Mouse (Mus musculus) forebrain, postnatal 0 days (tissue): ENCODE results near the gene Nat8f5. TPM values are rescaled to one million over a fixed set of nuclear protein-coding genes. Genes with fewer than 3 reads are reported as not detected.

Experiments used
- ATAC-seq: fragments of 200-750 bp; cut with Nextera tagmentation; 2 replicates; pipeline ENCODE4 v1.8.0; 2017; ENCODE audit warnings: mild to moderate bottlenecking, moderate library complexity
- DNase-seq: peaks from one replicate; pipeline ENCODE4 v3.0.0-alpha.2; 2015
- H3K27ac ChIP-seq: fragments of 300-500 bp; sonication (generic); 2 replicates; pipeline ENCODE4 v1.5.1; 2014; ENCODE audit warnings: low read depth, mild to moderate bottlenecking, antibody characterized with exemption, low read length, moderate library complexity, mixed read lengths
- H3K27me3 ChIP-seq: fragments of 300-500 bp; sonication (generic); 2 replicates; pipeline ENCODE4 v1.6.1; 2014; ENCODE audit warnings: mild to moderate bottlenecking, low read length, mixed read lengths; ENCODE audit not compliant: insufficient read depth
- H3K36me3 ChIP-seq: fragments of 300-500 bp; sonication (generic); 2 replicates; pipeline ENCODE4 v1.6.1; 2014; ENCODE audit warnings: mild to moderate bottlenecking, moderate library complexity; ENCODE audit not compliant: insufficient read depth
- H3K4me1 ChIP-seq: fragments of 300-500 bp; sonication (generic); 2 replicates; pipeline ENCODE4 v1.6.1; 2014; ENCODE audit warnings: antibody characterized with exemption; ENCODE audit not compliant: insufficient read depth
- H3K4me2 ChIP-seq: fragments of 300-500 bp; sonication (generic); 2 replicates; pipeline ENCODE4 v1.6.1; 2014; ENCODE audit warnings: low read depth, mild to moderate bottlenecking, moderate library complexity
- H3K4me3 ChIP-seq: fragments of 300-500 bp; sonication (generic); 2 replicates; pipeline ENCODE4 v1.5.1; 2014; ENCODE audit warnings: low read depth, low read length, mixed read lengths
- H3K9ac ChIP-seq: fragments of 300-500 bp; sonication (generic); 2 replicates; pipeline ENCODE4 v1.6.1; 2014; ENCODE audit warnings: mild to moderate bottlenecking
- H3K9me3 ChIP-seq: fragments of 300-500 bp; sonication (generic); 2 replicates; pipeline ENCODE4 v1.6.1; 2016; ENCODE audit warnings: low read length
- CTCF ChIP-seq: sonication (generic); IDR thresholded peaks from 2 replicates; pipeline ENCODE4 v1.5.1; 2016; ENCODE audit warnings: antibody characterized with exemption, control low read depth, low read depth
- WGBS: fragments of 180-500 bp; shearing (Covaris S2); extraction: QIAGEN DNeasy Blood & Tissue Kit; methylation state at CpG from one replicate; pipeline ENCODE4 v1.1.7; 2014; 5-methylcytosine and 5-hydroxymethylcytosine counted together
- polyA plus RNA-seq: library from polyadenylated mRNA; unstranded; fragments of >200 nt; fragmentation: Nextera tagmentation; extraction: Ambion mirVana; gene quantifications from 2 replicates; pipeline ENCODE4 v1.2.1, GENCODE M21; 2015
- total RNA-seq: library from RNA; depleted of rRNA; stranded (reverse); fragments of >200 nt; gene quantifications from 2 replicates; pipeline ENCODE4 v1.2.3, GENCODE M21; 2014

Nat8f5 gene
- total and polyA plus RNA-seq, 2 experiments from 2014 or later, result 0.42 TPM; not detected in 1

DNA sequence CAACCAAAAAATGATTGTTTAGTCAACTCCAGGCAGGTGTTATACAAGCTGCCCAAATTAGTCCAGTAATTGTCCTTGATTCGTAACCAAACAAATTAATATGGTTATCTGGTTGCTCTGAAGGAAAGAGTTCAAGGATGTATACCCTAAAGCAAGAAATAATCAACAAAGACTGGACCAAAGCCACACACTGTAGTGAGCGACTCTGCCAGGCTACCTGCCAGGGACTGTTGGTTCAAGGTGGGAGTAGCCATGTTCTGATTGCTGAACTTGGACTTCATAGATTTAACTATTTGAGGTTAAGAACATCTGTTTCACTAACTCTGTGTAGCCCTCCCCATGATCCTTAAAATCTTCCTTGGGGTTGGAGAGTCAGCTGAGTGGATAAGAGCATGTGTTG is 42.4 kb upstream of the Nat8f5 start:
- Histone ChIP-seq H3K9ac (no peak overlapping the region), H3K4me1 (no peaks in the 10 kb centered on the region), H3K27me3 (no peaks in the 10 kb centered on the region), H3K9me3 (no peaks in the 10 kb centered on the region), H3K36me3 (no peaks in the 10 kb centered on the region), H3K27ac (no peak overlapping the region), H3K4me2 (no peak overlapping the region), H3K4me3 (no peak overlapping the region)
- no peak for DNase-seq
- no peak for ATAC-seq
- WGBS, result 74% methylated on average over 2 of the region's 2 CpGs
- TF ChIP-seq CTCF, result no peak

DNA sequence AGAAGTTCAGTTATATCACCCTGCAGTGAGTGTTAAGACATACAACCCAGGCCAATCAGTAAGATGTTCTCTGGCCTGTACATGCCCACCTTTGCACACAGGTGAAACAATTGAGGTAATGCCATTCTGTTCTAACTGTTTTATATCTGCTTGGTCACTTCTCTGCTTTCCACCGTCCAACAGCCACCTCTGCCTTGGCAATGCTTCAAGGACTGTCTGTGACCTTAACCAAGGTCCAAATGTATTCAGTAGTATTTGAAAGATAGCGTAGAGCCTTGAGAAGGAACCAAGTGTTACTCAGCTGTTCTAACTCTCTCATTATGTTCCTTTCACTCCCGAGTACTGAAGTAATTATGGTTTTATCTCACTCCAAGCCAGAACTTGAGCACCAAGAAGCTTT is 41.8 kb upstream of the Nat8f5 start:
- H3K27me3 ChIP-seq, result no peaks in the 10 kb centered on the region
- no peak overlapping the region for H3K27ac ChIP-seq
- H3K9me3 ChIP-seq, result no peaks in the 10 kb centered on the region
- H3K4me3 ChIP-seq, result no peak overlapping the region
- TF ChIP-seq CTCF, result no peak
- H3K36me3 ChIP-seq, result no peaks in the 10 kb centered on the region
- no peak overlapping the region for H3K4me2 ChIP-seq
- 35% methylated on average over 3 of the region's 3 CpGs for WGBS
- no peak for ATAC-seq
- H3K9ac ChIP-seq, result no peak overlapping the region
- H3K4me1 ChIP-seq, result no peaks in the 10 kb centered on the region
- no peak for DNase-seq

DNA sequence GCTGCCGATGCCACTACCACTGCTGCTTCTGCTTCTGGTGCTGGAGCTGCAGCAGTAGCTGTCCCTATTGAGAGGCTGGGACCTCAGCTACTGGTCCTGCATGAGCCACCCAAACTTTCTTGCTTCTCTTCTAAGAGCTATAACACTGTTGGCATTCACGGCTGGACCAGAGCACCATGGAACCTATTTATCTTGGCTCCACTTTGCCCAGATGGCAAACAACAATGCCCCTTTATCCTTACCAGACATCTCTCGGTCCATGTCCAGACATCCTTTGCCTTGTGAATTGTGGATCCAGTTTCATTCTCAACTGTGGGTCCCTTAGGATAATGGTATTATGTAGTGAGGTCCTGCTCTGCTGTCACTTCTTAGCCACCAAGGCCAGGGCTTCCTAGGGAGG is 40.5 kb upstream of the Nat8f5 start:
- Histone ChIP-seq H3K27ac (no peak overlapping the region), H3K4me1 (no peaks in the 10 kb centered on the region), H3K4me3 (no peak overlapping the region), H3K9ac (no peak overlapping the region), H3K9me3 (no peaks in the 10 kb centered on the region), H3K27me3 (no peaks in the 10 kb centered on the region), H3K4me2 (no peak overlapping the region), H3K36me3 (no peaks in the 10 kb centered on the region)
- DNase-seq (no peak), ATAC-seq (no peak)
- no peak for TF ChIP-seq CTCF
- WGBS, result 86% methylated on average over 3 of the region's 3 CpGs

DNA sequence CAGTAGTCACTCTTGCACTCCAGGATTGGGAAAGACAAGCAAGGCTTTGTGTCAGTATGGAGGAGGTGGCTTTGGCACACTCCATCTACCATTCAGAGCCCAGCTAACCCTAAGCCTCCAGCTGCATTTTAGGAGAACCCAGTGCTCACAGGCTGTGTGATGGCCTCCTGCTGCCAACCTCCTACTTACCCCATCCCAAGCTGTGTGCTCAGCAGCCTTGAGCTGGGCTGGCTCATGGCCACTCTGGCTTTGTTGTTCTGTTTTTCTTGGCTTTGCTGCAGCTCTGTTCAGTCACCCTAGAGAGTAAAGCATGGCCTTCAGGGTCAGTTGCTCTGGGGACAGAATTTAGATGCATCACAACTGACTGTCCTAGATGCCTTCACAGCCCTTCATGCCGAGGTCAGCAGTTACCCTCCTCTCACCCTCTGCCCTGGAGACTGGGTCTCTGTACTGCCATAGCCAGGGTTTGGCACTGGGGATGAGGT is 35.5 kb upstream of the Nat8f5 start:
- Histone ChIP-seq H3K4me1 (no peaks in the 10 kb centered on the region), H3K4me2 (no peak overlapping the region), H3K9me3 (no peaks in the 10 kb centered on the region), H3K27ac (no peak overlapping the region), H3K27me3 (no peaks in the 10 kb centered on the region), H3K36me3 (no peaks in the 10 kb centered on the region), H3K9ac (no peak overlapping the region), H3K4me3 (no peak overlapping the region)
- DNase-seq (peak; percentile 48), ATAC-seq (peak; percentile 96)
- no peak for TF ChIP-seq CTCF
- WGBS, result 82% methylated on average over 1 of the region's 1 CpGs

DNA sequence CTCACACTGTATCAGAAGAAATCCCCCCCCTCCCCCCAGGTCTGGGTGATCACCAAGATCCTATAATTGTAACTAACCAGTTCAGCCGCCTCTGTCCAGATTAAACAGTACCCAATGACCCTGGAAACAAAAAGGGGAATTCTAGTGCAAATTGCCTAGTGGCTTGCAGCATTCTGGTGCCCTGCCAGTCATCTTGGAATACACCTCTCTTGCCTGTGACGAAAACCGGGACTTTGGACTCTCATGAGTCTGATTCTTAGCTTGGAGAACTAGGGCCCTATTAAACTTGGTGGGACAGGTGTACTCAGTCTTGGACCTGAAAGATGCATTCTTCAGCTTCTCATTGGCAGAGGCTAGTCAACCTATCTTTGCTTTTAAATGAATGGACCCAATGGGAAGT is 32.7 kb upstream of the Nat8f5 start:
- ATAC-seq, result no peak
- Histone ChIP-seq H3K9ac (no peak overlapping the region), H3K36me3 (no peaks in the 10 kb centered on the region), H3K27ac (no peak overlapping the region), H3K4me2 (no peak overlapping the region), H3K4me3 (no peak overlapping the region), H3K9me3 (no peaks in the 10 kb centered on the region), H3K27me3 (no peaks in the 10 kb centered on the region), H3K4me1 (no peaks in the 10 kb centered on the region)
- no peak for TF ChIP-seq CTCF
- WGBS, result 63% methylated on average over 3 of the region's 3 CpGs
- no peak for DNase-seq

DNA sequence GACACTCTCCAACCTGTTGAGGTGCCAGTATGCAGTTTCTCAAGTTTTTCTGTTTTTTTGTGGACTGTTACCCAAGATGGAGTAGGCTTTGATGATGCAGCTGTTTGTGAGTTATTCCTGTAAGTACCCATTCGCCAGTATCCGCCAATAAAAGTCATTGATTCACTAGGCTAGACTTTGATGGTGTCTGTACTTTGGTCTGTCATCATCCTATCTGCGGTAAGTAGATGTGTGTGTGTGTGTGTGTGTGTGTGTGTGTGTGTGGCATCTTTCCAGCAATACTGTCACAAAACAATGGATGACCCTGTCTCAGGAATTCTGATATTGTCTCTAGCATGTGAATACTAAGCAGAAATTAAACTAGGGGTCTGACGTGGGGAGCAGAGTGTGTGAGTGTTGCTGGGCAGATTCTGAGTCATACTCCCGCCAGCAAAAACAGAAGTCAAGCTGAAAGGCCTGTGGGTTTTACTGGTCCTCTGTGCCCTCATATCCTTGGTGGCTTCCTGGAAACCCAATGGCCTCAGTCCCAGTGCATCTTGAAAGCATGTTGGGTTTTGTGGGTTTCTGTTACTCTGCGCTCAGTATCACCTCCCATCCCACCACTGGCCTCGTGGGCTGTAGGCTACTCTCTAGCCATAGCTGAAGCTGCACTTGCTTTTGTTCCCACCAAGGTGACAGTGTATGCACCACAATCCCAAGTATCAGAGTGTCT is 30.4 kb upstream of the Nat8f5 start:
- Histone ChIP-seq H3K27me3 (no peaks in the 10 kb centered on the region), H3K9ac (no peak overlapping the region), H3K27ac (no peak overlapping the region), H3K4me1 (no peaks in the 10 kb centered on the region), H3K36me3 (no peaks in the 10 kb centered on the region), H3K4me2 (no peak overlapping the region), H3K9me3 (no peaks in the 10 kb centered on the region), H3K4me3 (no peak overlapping the region)
- ATAC-seq, result no peak
- no peak for DNase-seq
- TF ChIP-seq CTCF, result no peak
- 91% methylated on average over 7 of the region's 7 CpGs for WGBS

DNA sequence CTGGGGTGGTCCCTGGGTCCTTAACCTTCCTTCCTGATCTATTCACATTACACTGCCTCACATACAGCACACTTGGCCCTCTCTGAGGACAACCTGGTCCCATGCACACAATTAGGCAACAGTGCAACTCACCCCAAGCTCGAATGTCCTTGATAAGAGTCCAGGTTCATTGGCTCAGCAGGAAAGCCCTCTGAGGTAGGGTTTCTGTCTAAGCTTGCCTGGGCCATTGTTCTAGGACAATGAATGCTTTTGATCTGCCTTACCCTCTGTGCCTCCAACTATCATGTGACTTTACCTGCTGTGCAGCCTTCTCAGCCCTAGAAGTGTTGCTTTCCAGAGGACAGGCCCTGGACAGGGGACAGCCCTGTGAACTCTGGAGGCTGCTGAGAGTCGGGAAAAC is 28.5 kb upstream of the Nat8f5 start:
- DNase-seq (no peak), ATAC-seq (no peak)
- no peaks in the 10 kb centered on the region for H3K4me1 ChIP-seq
- H3K9me3 ChIP-seq, result no peaks in the 10 kb centered on the region
- H3K4me3 ChIP-seq, result no peak overlapping the region
- 18% methylated on average over 2 of the region's 2 CpGs for WGBS
- no peaks in the 10 kb centered on the region for H3K27me3 ChIP-seq
- H3K27ac ChIP-seq, result no peak overlapping the region
- no peak for TF ChIP-seq CTCF
- H3K4me2 ChIP-seq, result no peak overlapping the region
- H3K36me3 ChIP-seq, result no peaks in the 10 kb centered on the region
- H3K9ac ChIP-seq, result no peak overlapping the region
